Mouse (Mus musculus): ENCODE data around the gene Katnb1. TPM values are rescaled to one million over a fixed set of nuclear protein-coding genes. Genes with fewer than 3 reads are reported as not detected.

Katnb1 gene
- total and polyA plus RNA-seq, 2 experiments from 2014 or later = 8.2 to 10.7 TPM

DNA sequence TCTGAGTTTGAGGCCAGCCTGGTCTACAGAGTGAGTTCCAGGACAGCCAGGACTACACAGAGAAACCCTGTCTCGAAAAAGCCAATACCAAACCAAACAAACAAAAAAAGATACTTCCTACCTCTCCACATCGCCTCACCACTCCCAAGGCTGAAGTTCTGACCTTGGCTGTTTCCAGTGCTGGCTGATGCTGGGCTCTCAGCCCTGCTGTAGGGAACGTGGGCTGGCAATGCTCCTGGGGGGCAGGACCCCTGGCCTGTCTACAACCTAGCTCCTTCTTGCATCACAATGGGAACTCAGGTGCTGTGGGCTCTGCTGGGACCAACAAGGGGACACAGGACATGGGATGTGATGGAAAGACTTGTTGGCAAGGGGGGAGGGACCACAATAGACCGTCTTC lies 32.1 kb downstream of the Katnb1 start:
- Histone ChIP-seq H3K4me3 (ENCODE audit: low read depth, low read length) (no peak overlapping the region), H3K27me3 (ENCODE audit: control insufficient read depth, insufficient read depth, low read length) (no peaks in the 10 kb centered on the region), H3K36me3 (replicated peaks; ENCODE audit: control insufficient read depth, insufficient read depth, low read length) (peaks cover 33% of the 10 kb centered on the region), H3K27ac (ENCODE audit: low read depth) (no peak overlapping the region), H3K9me3 (replicated peaks; ENCODE audit: control insufficient read depth, low read length) (no peaks in the 10 kb centered on the region), H3K4me1 (ENCODE audit: control insufficient read depth, insufficient read depth) (no peaks in the 10 kb centered on the region), H3K4me2 (ENCODE audit: low read depth, low read length) (no peak overlapping the region), H3K9ac (replicated peaks; ENCODE audit: low read depth, low read length) (no peak overlapping the region)
- TF ChIP-seq EP300 (IDR thresholded peaks at IDR 0.05; ENCODE audit: low read depth) (no peak), CTCF (IDR thresholded peaks at IDR 0.05; ENCODE audit: low read depth) (no peak)
- no peak for DNase-seq (ENCODE audit: low spot score)
- ATAC-seq (ENCODE audit: insufficient read depth, low read depth) = no peak
- WGBS = 78% methylated on average over 4 of the region's 4 CpGs

- Histone ChIP-seq H3K9me3 (replicated peaks; ENCODE audit: control insufficient read depth, low read length) (no peaks in the 10 kb centered on the region), H3K27me3 (ENCODE audit: control insufficient read depth, insufficient read depth, low read length) (no peaks in the 10 kb centered on the region), H3K4me3 (ENCODE audit: low read depth, low read length) (no peak overlapping the region), H3K36me3 (replicated peaks; ENCODE audit: control insufficient read depth, insufficient read depth, low read length) (peaks cover 27% of the 10 kb centered on the region), H3K27ac (ENCODE audit: low read depth) (no peak overlapping the region), H3K9ac (replicated peaks; ENCODE audit: low read depth, low read length) (no peak overlapping the region), H3K4me2 (ENCODE audit: low read depth, low read length) (no peak overlapping the region), H3K4me1 (ENCODE audit: control insufficient read depth, insufficient read depth) (no peaks in the 10 kb centered on the region)
- ATAC-seq (ENCODE audit: insufficient read depth, low read depth) = no peak
- TF ChIP-seq EP300 (IDR thresholded peaks at IDR 0.05; ENCODE audit: low read depth) (no peak), CTCF (IDR thresholded peaks at IDR 0.05; ENCODE audit: low read depth) (peak; percentile 67)
- DNase-seq (ENCODE audit: low spot score) = peak; percentile 33
- 56% methylated on average over 3 of the region's 3 CpGs for WGBS
Measured at GRCm38 (mm10) chr8:95113750-95114149, 32.8 kb downstream of the Katnb1 start.

DNA sequence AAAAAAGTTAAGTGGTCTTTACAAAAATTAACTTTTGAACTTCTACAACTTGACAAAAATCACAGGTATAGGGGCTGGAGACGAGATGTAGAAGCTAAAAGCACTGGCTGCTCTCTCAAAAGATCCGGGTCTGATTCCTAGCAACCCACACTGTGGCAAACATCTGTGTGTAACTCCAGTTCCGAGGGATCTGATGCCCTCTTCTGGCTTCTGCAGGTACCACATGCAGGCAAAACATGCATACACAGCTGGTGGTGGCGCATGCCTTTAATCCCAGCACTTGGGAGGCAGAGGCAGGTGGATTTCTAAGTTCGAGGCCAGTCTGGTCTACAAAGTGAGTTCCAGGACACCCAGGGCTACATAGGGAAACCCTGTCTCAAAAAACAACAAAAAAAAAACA lies 42.5 kb downstream of the Katnb1 start:
- no peak overlapping the region for H3K4me3 ChIP-seq (ENCODE audit: low read depth, low read length)
- H3K27ac ChIP-seq (ENCODE audit: low read depth) = no peak overlapping the region
- H3K27me3 ChIP-seq (ENCODE audit: control insufficient read depth, insufficient read depth, low read length) = no peaks in the 10 kb centered on the region
- H3K4me1 ChIP-seq (ENCODE audit: control insufficient read depth, insufficient read depth) = no peaks in the 10 kb centered on the region
- TF ChIP-seq CTCF (IDR thresholded peaks at IDR 0.05; ENCODE audit: low read depth) (peak; percentile 15; the same call in 1 of the 2 replicates), EP300 (IDR thresholded peaks at IDR 0.05; ENCODE audit: low read depth) (no peak)
- no peak overlapping the region for H3K9ac ChIP-seq (replicated peaks; ENCODE audit: low read depth, low read length)
- WGBS = 92% methylated on average over 5 of the region's 5 CpGs
- H3K36me3 ChIP-seq (replicated peaks; ENCODE audit: control insufficient read depth, insufficient read depth, low read length) = peaks cover 50% of the 10 kb centered on the region
- no peaks in the 10 kb centered on the region for H3K9me3 ChIP-seq (replicated peaks; ENCODE audit: control insufficient read depth, low read length)
- no peak for ATAC-seq (ENCODE audit: insufficient read depth, low read depth)
- H3K4me2 ChIP-seq (ENCODE audit: low read depth, low read length) = no peak overlapping the region
- no peak for DNase-seq (ENCODE audit: low spot score)

DNA sequence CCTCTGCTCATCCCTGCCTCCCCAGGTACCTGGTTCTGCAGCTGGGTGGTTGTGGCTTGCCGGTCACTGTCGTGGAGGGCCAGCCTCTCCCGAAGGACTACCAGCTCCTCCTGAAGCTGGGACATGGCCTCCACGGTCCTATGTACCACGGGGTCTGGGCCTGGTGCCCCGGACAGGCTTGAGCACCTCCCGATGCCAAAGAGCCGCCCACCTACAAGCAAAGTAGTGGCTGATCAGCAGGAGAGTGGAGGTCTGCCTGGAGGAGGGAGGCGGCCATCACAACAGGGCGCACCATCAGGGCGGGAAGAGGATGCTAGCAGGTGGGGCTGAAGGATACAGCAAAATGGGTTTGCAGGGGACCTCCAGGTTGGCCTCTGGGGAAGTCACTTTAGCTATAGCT lies 45.5 kb downstream of the Katnb1 start:
- DNase-seq (ENCODE audit: low spot score) (no peak), ATAC-seq (ENCODE audit: insufficient read depth, low read depth) (no peak)
- H3K9ac ChIP-seq (replicated peaks; ENCODE audit: low read depth, low read length) = no peak overlapping the region
- no peaks in the 10 kb centered on the region for H3K4me1 ChIP-seq (ENCODE audit: control insufficient read depth, insufficient read depth)
- no peak overlapping the region for H3K4me2 ChIP-seq (ENCODE audit: low read depth, low read length)
- H3K36me3 ChIP-seq (replicated peaks; ENCODE audit: control insufficient read depth, insufficient read depth, low read length) = peaks cover 66% of the 10 kb centered on the region
- H3K27ac ChIP-seq (ENCODE audit: low read depth) = no peak overlapping the region
- no peak overlapping the region for H3K4me3 ChIP-seq (ENCODE audit: low read depth, low read length)
- TF ChIP-seq CTCF (IDR thresholded peaks at IDR 0.05; ENCODE audit: low read depth) = no peak
- TF ChIP-seq EP300 (IDR thresholded peaks at IDR 0.05; ENCODE audit: low read depth) = no peak
- no peaks in the 10 kb centered on the region for H3K9me3 ChIP-seq (replicated peaks; ENCODE audit: control insufficient read depth, low read length)
- 90% methylated on average over 11 of the region's 11 CpGs for WGBS
- no peaks in the 10 kb centered on the region for H3K27me3 ChIP-seq (ENCODE audit: control insufficient read depth, insufficient read depth, low read length)

GRCm38 (mm10) chr8:95127658-95128057 lies 46.7 kb downstream of the Katnb1 start:
- WGBS = 59% methylated on average over 9 of the region's 9 CpGs
- Histone ChIP-seq H3K4me1 (ENCODE audit: control insufficient read depth, insufficient read depth) (no peaks in the 10 kb centered on the region; the same call in 1 of the 2 replicates), H3K27ac (ENCODE audit: low read depth) (no peak overlapping the region)

GRCm38 (mm10) chr8:95128750-95129260 lies 47.8 kb downstream of the Katnb1 start:
- no peaks in the 10 kb centered on the region; the same call in 1 of the 2 replicates for H3K4me1 ChIP-seq (ENCODE audit: control insufficient read depth, insufficient read depth)
- H3K27ac ChIP-seq (ENCODE audit: low read depth) = no peak overlapping the region
- H3K4me3 ChIP-seq (ENCODE audit: low read depth, low read length) = no peak overlapping the region
- 85% methylated on average over 11 of the region's 11 CpGs for WGBS
- no peak for TF ChIP-seq CTCF (IDR thresholded peaks at IDR 0.05; ENCODE audit: low read depth)
- TF ChIP-seq EP300 (IDR thresholded peaks at IDR 0.05; ENCODE audit: low read depth) = no peak
- no peaks in the 10 kb centered on the region for H3K27me3 ChIP-seq (ENCODE audit: control insufficient read depth, insufficient read depth, low read length)
- peaks cover 77% of the 10 kb centered on the region for H3K36me3 ChIP-seq (replicated peaks; ENCODE audit: control insufficient read depth, insufficient read depth, low read length)
- no peak overlapping the region for H3K4me2 ChIP-seq (ENCODE audit: low read depth, low read length)
- H3K9me3 ChIP-seq (replicated peaks; ENCODE audit: control insufficient read depth, low read length) = no peaks in the 10 kb centered on the region
- H3K9ac ChIP-seq (replicated peaks; ENCODE audit: low read depth, low read length) = no peak overlapping the region
- no peak for DNase-seq (ENCODE audit: low spot score)
- no peak for ATAC-seq (ENCODE audit: insufficient read depth, low read depth)

More at GRCm38 (mm10) chr8:95127658-95128057, 46.7 kb downstream of the Katnb1 start:
- DNase-seq (ENCODE audit: low spot score) (no peak), ATAC-seq (ENCODE audit: insufficient read depth, low read depth) (peak; percentile 55)
- Histone ChIP-seq H3K4me3 (ENCODE audit: low read depth, low read length) (no peak overlapping the region), H3K36me3 (replicated peaks; ENCODE audit: control insufficient read depth, insufficient read depth, low read length) (peaks cover 72% of the 10 kb centered on the region), H3K27me3 (ENCODE audit: control insufficient read depth, insufficient read depth, low read length) (no peaks in the 10 kb centered on the region), H3K9ac (replicated peaks; ENCODE audit: low read depth, low read length) (no peak overlapping the region), H3K4me2 (ENCODE audit: low read depth, low read length) (no peak overlapping the region), H3K9me3 (replicated peaks; ENCODE audit: control insufficient read depth, low read length) (no peaks in the 10 kb centered on the region)
- TF ChIP-seq EP300 (IDR thresholded peaks at IDR 0.05; ENCODE audit: low read depth) = no peak
- TF ChIP-seq CTCF (IDR thresholded peaks at IDR 0.05; ENCODE audit: low read depth) = no peak
